In genomic region chr11:53182858-53183257, GRCm38 (mm10) we compare ENCODE assay signal across 7 mouse cellular contexts.
DNase-seq lines count a peak whose midpoint lies in the region; ATAC-seq lines count a peak whose summit lies in the region.

No protein-coding gene starts in this region.

- no peak for ATAC-seq in kidney, embryonic 14.5 days (ENCODE audit: low FRiP score, low TSS enrichment)
- ATAC-seq in hindbrain, embryonic 16.5 days: no peak

- H3K27me3 ChIP-seq in kidney, embryonic 14.5 days (ENCODE audit: control insufficient read depth, insufficient read depth, low read length): no peaks in the 10 kb centered on the region
- H3K27me3 ChIP-seq in hindbrain, embryonic 16.5 days (replicated peaks; ENCODE audit: control insufficient read depth, insufficient read depth, low read length): no peaks in the 10 kb centered on the region

- H3K4me1 ChIP-seq in kidney, embryonic 14.5 days (ENCODE audit: control insufficient read depth, insufficient read depth, low read length): 0 out of 2 replicates have a peak, but pooled peaks cover 5% of the 10 kb centered on the region
- H3K4me1 ChIP-seq in hindbrain, embryonic 16.5 days (ENCODE audit: control insufficient read depth, insufficient read depth, low read depth, low read length): peaks cover 7% of the 10 kb centered on the region

- WGBS in kidney, embryonic 14.5 days: 42% methylated on average over 4 of the region's 4 CpGs
- WGBS in hindbrain, embryonic 16.5 days: 32% methylated on average over 4 of the region's 4 CpGs

- no peaks in the 10 kb centered on the region for H3K9me3 ChIP-seq in kidney, embryonic 14.5 days (ENCODE audit: control insufficient read depth, low read length)
- no peaks in the 10 kb centered on the region for H3K9me3 ChIP-seq in hindbrain, embryonic 16.5 days (ENCODE audit: control insufficient read depth, low read length)

- no peak overlapping the region for H3K4me3 ChIP-seq in kidney, embryonic 14.5 days (ENCODE audit: low read length)
- H3K4me3 ChIP-seq in hindbrain, embryonic 16.5 days (ENCODE audit: low read length): no peak overlapping the region

- H3K4me2 ChIP-seq in kidney, embryonic 14.5 days (replicated peaks; ENCODE audit: low read depth, low read length): no peak overlapping the region
- no peak overlapping the region for H3K4me2 ChIP-seq in hindbrain, embryonic 16.5 days (ENCODE audit: low read length)

- no peaks in the 10 kb centered on the region for H3K36me3 ChIP-seq in kidney, embryonic 14.5 days (ENCODE audit: control insufficient read depth, insufficient read depth, low read length)
- H3K36me3 ChIP-seq in hindbrain, embryonic 16.5 days (ENCODE audit: control insufficient read depth, insufficient read depth, low read length): no peaks in the 10 kb centered on the region

- no peak overlapping the region for H3K27ac ChIP-seq in kidney, embryonic 14.5 days (ENCODE audit: low read depth, low read length)
- no peak overlapping the region for H3K27ac ChIP-seq in hindbrain, embryonic 16.5 days (ENCODE audit: low read depth, low read length)

- DNase-seq in kidney, postnatal 4 days: peak; percentile 36 to 57
- DNase-seq in embryo, embryonic 10.5 days (ENCODE audit: low spot score): peak; percentile 43
- DNase-seq in mesoderm, embryonic 11.5 days (ENCODE audit: low read depth, low spot score): peak; percentile 30
- no peak for DNase-seq in thymus, postnatal 10 days (ENCODE audit: low spot score in 2 of 2)
- no peak for DNase-seq in gastrocnemius, postnatal 4 days (ENCODE audit: low spot score in 2 of 2)

- no peak overlapping the region for H3K9ac ChIP-seq in kidney, embryonic 14.5 days (ENCODE audit: low read depth, low read length)
- H3K9ac ChIP-seq in hindbrain, embryonic 16.5 days (ENCODE audit: low read depth, low read length): 0 out of 2 replicates have a peak overlapping the region, but pooled peaks have one; percentile 24

Comparison
In these comparisons a context has a peak if more than half of its experiments do, and no peak if none do; other contexts are left out.
1. DNase-seq: peak in kidney, postnatal 4 days (2 of 2), embryo, embryonic 10.5 days (single experiment) and mesoderm, embryonic 11.5 days (single experiment); none in thymus, postnatal 10 days (0 of 2) and gastrocnemius, postnatal 4 days (0 of 2).